Mouse (Mus musculus) spleen, postnatal 4 days (tissue): Measurements from ENCODE around the gene Ptma.
"Not testable (repeated sequence)": the region's sequence is repeated elsewhere in the genome, so short reads cannot be mapped to it uniquely, and the experiment has no call there.

ENCODE experiments used
- DNase-seq, 2 experiments: peaks; one replicate each; pipeline ENCODE4 v3.0.0; 2022; ENCODE audit warnings: low spot score in 2 of 2

Gene Ptma

GRCm38 (mm10) chr1:86526116-86526788, at the start of gene Ptma:
Gene Ptma (plus strand): TSS chr1:86526726.
- peak; percentile 95 to 96 for DNase-seq

DNA sequence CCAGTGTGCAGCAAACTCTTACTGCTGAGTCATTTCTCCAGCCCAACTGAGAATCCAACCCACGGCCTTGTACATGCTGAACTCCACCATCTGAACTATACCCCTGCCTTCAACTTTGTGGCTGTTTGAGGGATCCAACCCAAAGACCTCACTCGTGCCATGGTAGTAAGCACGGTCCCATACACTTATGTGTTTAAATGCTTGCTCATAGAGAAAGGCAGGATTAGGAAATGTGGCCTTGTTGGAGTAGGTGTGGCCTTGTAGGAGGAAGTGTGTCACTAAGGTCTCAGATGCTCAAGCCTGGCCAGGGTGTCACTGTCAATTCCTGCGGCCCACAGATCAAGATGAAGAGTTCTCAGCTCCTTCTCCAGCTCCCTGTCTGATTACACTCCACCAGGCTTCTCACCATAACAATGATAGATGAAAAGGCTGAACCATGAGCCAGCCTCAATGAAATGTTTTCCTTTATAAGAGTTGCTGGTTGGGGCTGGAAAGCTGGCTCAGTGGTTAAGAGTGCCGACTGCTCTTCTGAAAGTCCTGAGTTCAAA, 48.7 kb upstream of the Ptma start:
- DNase-seq = no peak

GRCm38 (mm10) chr1:86479099-86479825, 47.3 kb upstream of the Ptma start:
- peak in 1 of 2 experiments; percentile 69 for DNase-seq

- DNase-seq = no peak
Observed at GRCm38 (mm10) chr1:86480288-86480687, 46.2 kb upstream of the Ptma start.

DNA sequence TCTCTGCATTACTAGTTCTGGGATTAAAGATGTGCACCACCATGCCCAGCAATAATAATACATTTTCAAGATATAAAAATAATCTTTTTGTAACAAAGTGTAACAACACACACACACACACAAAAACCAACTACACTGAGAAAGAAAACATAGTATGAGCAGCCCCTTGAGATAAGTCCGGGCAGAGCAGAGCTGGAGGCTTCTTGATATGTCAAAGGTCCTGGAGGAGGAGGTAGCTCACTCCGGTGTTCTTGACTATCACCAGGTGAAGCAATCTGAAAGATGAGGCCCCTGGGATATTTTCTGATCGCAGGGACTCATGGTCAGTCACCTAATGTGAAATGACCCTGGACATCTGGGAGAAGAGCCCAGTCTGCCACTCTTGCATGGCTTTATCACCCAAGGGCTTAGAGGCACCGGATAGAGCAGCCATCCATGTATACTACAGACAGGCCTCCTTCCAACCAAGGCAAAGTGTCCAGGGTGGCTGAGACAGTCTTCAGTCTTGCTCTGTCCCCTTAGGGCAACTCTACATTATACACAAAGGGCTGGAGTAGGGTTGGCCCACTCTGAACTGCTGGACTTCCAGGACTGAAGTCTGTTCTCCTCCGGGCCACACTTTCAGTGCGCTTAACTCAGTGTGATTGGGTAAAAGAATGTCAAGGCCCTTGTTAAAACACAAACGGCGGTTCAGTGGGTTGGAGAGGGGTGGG, 45.6 kb upstream of the Ptma start:
- no peak for DNase-seq

- no peak for DNase-seq
Observed at GRCm38 (mm10) chr1:86481468-86481867, 45.1 kb upstream of the Ptma start.

DNA sequence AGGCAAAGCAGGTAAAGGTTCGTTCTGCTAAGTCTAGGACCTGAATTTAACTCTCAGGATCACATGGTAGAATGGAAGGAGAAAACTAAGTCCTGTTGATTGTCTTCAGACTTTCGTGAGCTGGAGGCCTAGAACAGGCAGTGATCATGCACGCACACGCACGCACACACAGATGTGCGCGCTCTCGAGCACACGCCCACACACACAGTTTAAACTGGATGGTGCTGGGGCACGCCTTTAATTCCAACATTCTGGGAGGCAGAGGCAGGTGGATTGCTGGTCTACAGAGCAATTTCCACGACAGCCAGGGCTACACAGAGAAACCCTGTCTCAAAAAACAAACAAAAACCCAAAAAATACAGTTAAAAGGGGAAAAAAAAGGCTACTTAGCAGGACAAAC, 44.2 kb upstream of the Ptma start:
- no peak for DNase-seq

GRCm38 (mm10) chr1:86482761-86483160, 43.8 kb upstream of the Ptma start:
- no peak for DNase-seq

- DNase-seq = no peak
Observed at GRCm38 (mm10) chr1:86485346-86485745, 41.2 kb upstream of the Ptma start.

- not testable (repeated sequence) for DNase-seq
Observed at GRCm38 (mm10) chr1:86485858-86486257, 40.7 kb upstream of the Ptma start.

GRCm38 (mm10) chr1:86486703-86487294, 39.7 kb upstream of the Ptma start:
- no peak for DNase-seq

GRCm38 (mm10) chr1:86487295-86487907, 39.1 kb upstream of the Ptma start:
- DNase-seq = peak; percentile 99 to 100

DNA sequence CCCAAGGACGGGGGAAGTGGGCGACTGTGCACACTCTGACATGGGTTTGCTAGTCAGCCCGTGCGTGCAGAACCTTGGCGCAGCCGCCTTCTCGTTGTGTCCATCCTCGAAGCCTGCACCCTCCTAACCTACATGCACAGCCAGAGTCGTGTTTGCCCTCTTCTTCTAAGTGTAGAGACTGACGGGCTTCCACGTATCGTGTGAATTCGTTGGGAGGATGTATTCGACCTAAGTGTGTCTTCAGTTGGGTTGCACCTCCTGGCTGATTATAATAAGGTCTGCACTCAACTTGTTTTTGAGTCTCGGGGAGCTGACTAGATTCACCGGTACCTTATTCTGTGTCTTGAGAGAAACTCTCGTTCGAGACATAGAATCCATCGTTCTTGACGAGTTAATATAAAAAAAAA, 38.6 kb upstream of the Ptma start:
- no peak for DNase-seq

GRCm38 (mm10) chr1:86488326-86488725, 38.2 kb upstream of the Ptma start:
- DNase-seq = no peak

DNA sequence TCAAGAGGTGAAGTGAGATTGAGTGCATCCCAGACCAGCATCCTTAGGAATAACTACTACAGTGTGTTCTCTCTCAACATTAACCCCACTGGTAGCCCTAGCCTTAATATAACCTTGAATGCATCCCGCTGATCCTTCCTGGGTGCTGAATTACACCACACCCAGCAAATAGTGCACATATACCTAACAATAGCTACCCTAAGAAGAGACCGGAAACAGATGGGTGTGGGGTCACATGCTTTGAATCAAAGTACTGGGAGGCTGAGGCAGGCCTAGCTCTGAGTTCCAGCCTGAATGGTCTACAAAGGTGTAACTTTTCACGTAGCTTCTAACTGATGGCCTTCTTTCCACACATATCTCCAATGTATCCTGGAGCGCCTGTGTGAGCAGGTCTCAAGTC, 37.8 kb upstream of the Ptma start:
- no peak for DNase-seq

- DNase-seq = no peak
Observed at GRCm38 (mm10) chr1:86489901-86490300, 36.6 kb upstream of the Ptma start.

GRCm38 (mm10) chr1:86490697-86491096, 35.8 kb upstream of the Ptma start:
- no peak for DNase-seq

- DNase-seq = peak in 1 of 2 experiments; percentile 63
Observed at GRCm38 (mm10) chr1:86491533-86492094, 34.9 kb upstream of the Ptma start.

- peak; percentile 64 to 80 for DNase-seq
Observed at GRCm38 (mm10) chr1:86492095-86493070, 34.1 kb upstream of the Ptma start.

GRCm38 (mm10) chr1:86493783-86494182, 32.7 kb upstream of the Ptma start:
- DNase-seq = no peak
